Mouse (Mus musculus) CD4-positive, CD25-positive, alpha-beta regulatory T cell, adult 2 months (primary cell): ENCODE results near the gene Cd47.
A peak's percentile ranks its signal among the peaks of the same experiment; 100 is the strongest.

Experiments used
- DNase-seq: peaks from one replicate; pipeline ENCODE4 v3.0.0-alpha.2; 2012; ENCODE audit warnings: low read depth, low spot score

Cd47 gene

DNA sequence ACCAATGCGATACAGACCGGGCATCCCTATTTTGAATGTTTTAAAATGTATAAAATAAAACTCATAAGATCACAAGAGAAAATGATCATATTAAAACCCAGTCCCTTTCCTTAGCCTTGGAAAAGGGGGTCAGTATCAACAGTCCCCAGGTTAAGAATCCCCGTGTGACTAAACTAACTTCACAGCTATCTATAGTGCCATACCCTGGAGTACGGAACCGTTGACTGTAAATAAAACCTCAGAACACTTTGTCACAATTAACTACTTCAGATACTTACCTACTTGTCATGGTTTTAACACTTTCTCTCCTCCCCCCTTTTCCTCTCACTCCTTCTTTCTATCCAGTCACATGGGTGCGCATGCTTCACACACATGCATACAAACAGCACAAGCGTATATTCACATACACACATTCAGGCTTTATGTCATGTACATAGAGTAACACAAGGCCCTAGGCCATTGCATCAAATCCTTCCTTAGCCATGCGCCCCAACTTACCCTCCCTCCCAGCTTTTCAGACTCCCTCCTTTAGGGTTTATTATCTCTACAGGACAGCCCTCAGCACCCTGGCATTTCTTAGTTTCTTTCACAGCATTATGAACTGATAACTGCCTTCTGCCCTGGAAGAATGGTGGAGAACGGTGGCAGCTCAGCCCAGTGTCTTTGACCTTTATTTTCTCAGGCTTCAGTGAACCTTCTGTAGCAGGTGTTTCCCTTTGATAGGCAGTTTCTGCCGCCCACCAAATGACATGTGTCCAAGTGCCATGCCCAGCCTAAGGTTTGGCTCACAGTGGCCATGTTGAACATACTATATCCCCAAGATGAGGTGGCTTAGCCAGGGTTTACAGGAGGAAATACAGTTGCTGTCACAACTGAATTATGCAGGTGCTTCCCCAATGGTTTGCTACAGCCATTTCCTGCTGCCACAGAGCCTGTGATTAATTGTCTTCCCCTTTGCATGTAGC, at the start of gene Cd47:
TSS of gene Cd47 (plus strand) at position 937 of the 965 bp plus-strand sequence.
- peak; percentile 53 for DNase-seq

- no peak for DNase-seq
Observed at GRCm38 (mm10) chr16:49752906-49753305, 47.4 kb upstream of the Cd47 start.

DNA sequence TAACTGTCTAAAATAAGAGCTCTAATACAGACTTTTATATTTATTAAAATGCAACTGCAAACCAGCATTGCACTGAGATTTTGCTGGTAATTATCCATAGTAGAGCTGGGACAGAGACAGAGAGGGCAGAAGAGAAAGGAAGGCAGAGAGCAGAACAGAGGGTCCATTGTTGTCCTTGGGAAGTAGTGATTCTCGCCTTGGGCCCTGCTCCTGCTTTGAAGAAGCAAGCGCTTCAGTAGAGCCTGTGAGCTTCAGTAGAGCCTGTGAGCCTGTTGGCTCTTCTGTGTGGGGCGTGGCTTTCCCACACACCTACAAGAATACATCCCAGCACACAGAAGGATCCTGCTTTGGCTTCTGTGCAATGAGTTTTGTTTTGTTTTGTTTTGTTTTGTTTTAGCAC, 47.0 kb upstream of the Cd47 start:
- DNase-seq = no peak

GRCm38 (mm10) chr16:49760517-49761203, 39.7 kb upstream of the Cd47 start:
- DNase-seq = no peak

- DNase-seq = no peak
Observed at GRCm38 (mm10) chr16:49761981-49762380, 38.4 kb upstream of the Cd47 start.

GRCm38 (mm10) chr16:49766326-49766725, 34.0 kb upstream of the Cd47 start:
- peak; percentile 86 for DNase-seq

GRCm38 (mm10) chr16:49768491-49769031, 31.8 kb upstream of the Cd47 start:
- DNase-seq = peak; percentile 14

DNA sequence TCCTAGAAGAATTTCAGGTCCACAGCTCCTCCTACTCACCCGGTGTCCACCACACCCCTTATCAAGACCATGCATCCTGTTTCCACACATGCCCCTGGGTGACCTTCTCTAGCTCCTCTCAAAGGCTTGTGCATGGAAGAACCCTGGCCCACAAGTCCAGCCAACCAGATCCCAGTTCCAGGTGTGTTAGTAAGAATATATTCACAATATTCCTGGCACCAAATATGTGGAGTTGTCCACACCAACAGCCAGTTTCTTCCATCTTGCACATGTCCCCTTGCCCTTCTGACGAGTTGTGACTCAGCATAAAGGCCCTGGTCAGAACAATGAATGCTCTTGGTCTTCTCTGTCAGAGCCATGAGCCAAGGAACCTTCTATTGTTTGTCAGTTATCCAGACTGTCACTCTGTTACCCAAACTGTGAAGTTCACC, 30.5 kb upstream of the Cd47 start:
- no peak for DNase-seq

- peak; percentile 24 for DNase-seq
Observed at GRCm38 (mm10) chr16:49770320-49771189, 29.8 kb upstream of the Cd47 start.

- peak; percentile 32 for DNase-seq
Observed at GRCm38 (mm10) chr16:49771609-49772396, 28.5 kb upstream of the Cd47 start.

- DNase-seq = no peak
Observed at GRCm38 (mm10) chr16:49772576-49772975, 27.8 kb upstream of the Cd47 start.

DNA sequence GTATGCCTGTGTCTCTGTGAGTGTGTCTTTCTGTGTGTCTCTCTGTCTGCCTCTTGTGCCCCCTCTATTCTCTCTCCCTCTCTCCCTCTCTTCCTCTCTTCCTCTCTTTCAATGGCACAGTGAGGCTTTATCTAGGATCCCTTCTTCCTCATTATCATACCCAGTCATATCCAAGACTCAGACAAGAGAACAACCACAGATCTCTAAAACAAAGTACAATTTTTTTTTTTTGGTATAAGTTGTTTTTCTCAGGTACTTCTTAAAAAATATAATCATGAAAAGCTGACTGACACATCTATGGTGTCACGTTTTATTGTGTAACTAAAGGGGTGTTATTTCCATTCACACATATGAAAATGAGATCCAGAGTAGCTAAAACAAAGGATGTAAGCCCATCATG, 27.3 kb upstream of the Cd47 start:
- DNase-seq = no peak

DNA sequence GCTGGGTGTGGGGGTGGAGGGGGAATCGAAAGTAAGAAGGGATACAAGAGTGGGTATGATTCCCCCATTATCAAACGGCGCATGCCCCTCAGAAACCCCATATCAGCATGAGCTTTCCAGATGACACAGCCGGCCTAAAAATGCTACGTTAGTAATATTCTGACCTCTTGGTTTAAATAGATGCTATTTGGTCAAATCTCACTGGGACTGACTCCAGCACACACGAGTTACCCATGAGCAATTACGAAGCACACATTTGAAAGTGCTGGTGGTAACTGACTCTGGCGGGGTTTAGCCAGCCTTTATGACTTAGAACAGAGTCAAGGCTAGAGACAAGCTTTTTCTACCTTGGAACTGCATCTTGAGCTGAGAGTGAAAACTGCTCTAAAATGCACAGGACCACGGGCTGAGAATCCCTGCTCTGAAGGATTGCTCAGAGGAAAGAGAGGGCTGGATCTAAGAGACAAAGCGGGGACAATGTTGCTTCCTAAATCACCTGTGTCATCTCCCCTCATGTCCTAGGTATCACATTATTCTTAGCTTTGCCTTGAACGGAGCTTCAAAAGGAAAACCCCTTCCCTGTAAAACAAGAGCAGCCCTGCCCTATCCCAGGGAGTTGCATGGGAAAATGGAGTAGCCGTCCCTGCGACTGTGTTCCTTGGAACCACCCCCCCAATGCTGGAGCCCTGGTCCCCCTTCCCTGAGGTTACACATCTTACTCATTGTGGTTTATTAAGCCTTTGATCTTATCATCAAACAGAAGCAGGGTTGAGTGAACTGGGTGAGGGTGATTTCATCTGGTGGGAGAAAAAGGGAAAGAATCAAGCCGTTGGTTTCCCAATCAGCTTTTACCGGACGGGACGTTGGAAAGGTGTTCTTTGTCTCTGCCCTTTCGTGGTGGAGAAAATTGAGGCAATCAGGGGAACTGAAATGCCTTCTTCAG, 26.0 kb upstream of the Cd47 start:
- DNase-seq = peak; percentile 65

DNA sequence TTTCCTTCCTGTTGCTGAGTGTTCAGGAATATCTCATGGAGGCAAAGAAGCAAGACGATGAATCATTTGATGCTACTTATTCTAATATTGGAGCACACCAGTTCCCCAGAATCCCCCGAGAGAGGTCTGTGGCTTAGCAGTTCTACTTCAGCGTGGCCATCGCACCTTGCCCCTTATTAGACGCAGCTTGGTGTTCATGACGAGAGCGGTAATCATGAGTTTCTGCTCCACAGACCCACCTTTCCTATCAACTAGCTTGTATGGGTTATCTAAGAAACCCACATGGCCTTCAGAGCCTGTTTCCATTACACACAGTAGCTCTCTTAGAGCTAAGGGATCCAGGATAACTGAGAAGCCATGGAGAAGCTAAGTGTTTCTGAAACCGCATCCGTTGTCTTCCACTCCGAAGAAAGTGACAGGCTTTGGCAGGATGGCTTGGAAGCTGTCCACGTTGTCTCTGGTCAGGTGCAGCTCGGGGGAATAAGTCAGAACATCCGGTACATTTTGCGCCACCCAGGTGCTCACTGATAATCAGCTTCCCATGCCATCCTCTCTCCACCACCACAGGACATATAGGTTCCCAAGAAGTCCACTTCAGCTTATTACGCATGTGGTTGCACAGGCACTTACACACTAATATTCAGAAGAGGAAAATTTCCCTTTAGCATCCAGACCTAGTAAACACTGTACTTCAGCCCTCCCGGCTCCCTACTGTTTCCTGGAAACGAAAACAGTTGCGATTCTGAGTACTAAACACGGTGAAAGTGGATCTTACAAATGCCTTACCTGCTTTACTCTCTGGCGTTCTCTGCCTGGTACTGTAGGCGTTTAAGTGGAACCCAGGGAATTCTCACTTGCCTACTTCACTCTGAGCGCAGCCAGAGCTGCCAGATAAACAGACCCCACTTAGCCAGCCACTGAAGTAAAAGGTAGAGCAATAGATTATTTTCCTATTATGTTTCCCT, 25.0 kb upstream of the Cd47 start:
- peak; percentile 45 for DNase-seq

- DNase-seq = no peak
Observed at GRCm38 (mm10) chr16:49776981-49777380, 23.4 kb upstream of the Cd47 start.

DNA sequence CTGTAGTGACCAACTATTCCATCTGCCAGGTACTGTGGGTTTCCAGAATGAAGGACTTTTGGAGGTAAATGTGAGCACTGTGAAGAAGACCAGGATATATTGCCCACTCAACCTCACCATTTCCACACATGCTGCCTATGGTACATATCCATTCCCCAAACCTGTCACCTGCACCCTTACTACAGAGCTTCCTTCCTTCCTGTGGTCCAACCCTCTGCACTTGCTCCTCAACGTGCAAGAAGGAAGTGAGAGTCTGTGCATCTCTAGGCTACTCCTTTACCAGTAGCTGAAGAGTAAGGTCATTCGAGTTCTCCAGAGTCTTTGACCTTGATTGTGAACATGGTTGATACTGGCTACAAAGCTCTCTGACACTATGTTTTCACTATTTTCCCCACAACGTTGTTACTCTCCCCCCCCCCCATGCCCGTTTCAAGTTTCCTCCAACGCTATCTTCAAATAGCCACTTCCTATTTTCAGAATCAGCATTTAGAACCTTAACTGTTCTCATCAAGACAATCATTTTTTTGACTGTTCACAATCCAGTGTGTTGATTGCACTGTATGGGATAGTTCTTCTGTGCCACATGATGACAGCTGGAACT, 18.7 kb upstream of the Cd47 start:
- DNase-seq = peak; percentile 55

DNA sequence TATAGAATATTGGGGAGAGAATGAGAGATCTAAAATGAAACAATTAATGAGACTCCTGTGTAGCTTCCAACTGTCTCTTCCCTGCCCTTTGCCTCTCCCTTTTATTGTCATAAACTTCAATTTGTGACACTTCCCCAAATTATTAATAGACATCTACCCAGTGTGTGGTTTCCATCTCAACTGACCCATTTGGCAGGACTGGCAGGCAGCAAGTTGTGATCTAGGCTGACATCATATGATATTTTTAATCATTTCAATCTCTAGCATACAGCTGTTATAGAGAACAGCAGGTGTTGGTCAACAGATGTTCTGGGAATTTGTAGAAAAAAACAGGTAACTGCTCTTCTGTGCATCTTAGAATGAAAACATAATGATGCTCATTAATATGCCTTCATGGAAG, 17.0 kb upstream of the Cd47 start:
- DNase-seq = no peak

DNA sequence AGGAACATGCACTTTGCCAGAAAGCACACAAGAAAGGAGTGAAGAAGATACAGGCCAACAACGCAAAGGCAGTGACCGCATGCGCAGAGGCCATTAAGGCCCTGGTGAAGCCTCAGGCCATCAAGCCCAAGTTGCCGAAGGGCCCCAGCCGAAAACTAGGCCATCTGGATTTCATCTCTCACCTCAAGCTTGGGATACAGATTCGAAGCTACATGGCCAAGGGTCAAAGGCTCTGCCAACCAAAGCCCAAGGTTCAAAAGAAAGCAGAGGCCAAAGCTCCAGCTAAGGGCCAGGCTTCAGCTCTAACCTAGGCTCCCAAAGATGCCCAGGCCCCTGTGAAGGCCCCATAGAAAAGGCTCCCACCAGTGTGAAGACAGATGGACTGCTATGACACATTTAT, 14.2 kb upstream of the Cd47 start:
- DNase-seq = no peak
